Mouse (Mus musculus) adrenal gland, postnatal 0 days (tissue): ENCODE results near the gene Fen1. TPM values are rescaled to one million over a fixed set of nuclear protein-coding genes. Genes with fewer than 3 reads are reported as not detected.

ENCODE experiments used
- microRNA-seq: library from miRNA; unstranded; fragments of <30 nt; microRNA quantifications from one replicate; pipeline ENCODE4, GENCODE M21; 2016; ENCODE audit warnings: borderline replicate concordance; ENCODE audit not compliant: insufficient number of aligned reads
- polyA plus RNA-seq: library from polyadenylated mRNA; unstranded; fragments of >200 nt; fragmentation: Nextera tagmentation; extraction: Ambion mirVana; gene quantifications from 2 replicates; pipeline ENCODE4 v1.2.1, GENCODE M21; 2015

Fen1 gene
- 33.0 and 47.4 TPM in 2 replicates for polyA plus RNA-seq

DNA sequence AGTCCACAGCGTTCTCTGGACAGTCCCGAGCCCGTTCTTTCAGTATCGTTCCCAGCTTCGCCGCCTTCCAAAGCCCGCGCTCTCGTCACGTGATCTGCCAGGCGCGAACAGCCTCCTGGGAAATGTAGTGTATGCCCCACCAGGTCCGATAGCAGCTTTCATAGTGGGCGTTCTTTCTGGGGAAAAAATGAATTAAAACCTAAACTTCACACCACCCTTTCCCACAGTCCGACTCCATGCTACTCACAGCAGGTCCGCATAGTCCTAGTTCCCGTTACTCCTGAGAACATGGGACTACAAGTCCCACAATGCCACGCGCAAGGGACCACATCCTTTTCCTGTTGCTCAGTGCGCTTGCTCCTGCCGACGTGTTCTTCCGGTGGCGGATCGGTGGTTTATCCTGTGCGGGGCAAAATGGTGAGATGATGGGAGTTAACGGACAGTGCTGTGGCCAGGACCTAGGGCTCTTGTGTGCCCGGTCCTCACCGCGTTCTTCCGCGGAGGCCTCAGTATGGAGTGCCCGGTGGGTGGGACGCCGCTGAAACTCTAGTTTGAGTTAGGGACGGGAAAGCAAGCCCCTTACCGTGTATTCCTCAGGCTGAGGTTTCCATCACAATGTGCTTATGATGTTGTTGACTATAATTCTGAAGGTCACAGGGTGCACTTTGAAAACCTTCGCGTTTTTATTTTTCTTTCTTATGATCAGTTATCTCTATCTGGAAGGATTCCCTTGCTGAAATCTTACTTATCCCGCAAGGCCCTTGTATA, at the start of gene Fen1, which contains the start of gene Tmem258:
Gene Fen1 (minus strand): TSS at position 322 of the 768 bp plus-strand sequence.
Gene Tmem258 (plus strand): TSS at position 167 of the 768 bp plus-strand sequence.

DNA sequence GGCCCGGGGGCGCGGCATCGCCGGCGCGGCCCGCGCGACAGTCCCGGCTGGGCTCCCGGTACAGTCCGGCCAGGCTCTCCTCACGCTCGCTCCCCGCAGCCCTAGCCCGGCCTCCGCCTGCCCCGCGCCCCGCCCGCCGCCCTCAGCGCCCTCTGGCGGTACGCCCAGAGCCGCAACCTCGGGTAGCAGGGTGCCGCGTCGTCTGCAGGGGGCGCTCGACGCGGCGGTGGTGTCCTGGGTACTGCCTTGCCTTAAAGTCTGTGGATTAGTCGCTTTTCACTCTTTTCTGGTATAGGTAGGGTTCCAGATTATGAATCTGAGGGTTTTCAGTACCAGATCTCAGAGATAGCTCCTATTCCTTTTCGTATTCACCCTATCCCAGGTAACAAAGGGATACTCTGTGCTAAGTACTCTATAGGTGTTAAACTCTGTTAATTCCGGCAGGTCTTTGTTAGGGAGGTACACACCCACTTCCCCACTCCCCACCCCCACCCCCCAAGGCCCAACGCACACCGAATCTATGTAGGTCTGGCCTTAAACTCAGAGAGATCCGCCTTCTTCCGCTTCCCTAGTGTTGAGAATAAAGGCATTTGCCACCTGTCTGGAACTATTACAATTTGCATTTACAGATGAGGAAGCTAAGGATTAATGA, 36.8 kb upstream of the Fen1 start, which contains the start of gene Myrf:
Gene Myrf (minus strand): TSS at position 95 of the 652 bp plus-strand sequence.

DNA sequence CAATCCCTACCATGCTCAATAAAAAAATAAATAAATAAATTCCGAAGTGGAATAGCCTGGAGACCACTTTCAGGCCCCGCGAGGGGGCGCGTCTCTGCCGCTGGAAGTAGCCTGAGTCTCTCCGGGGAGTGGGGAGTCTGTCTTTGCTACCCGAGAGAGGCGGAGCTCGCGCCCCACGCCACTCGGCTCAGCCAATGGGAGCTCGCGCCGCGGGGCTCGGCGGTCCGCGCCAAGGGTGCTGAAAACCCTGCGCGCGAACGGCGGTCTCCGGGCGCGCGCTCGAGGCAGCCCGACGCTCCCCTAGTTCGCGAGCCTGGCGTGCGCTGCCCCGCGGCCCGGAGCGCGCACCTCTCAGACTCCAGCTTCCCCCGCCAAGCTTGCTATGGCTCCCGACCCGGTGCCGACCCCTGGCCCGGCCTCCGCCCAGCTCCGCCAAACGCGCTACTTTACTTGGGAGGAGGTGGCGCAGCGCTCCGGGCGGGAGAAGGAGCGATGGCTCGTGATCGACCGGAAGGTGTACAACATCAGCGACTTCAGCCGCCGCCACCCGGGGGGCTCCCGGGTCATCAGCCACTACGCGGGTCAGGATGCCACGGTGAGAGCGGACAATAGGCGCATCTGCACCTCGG, 21.2 kb downstream of the Fen1 start, which contains the start of gene Fads1:
Gene Fads1 (plus strand): TSS at position 219 of the 629 bp plus-strand sequence.

Small RNA genes within 50 kb of the gene (microRNA-seq; reads per million reads assigned to microRNA genes)
- 2.8 reads per million for gene Mir6993

Other genes starting within 250 kb of the Fen1 start
- gene Fth1, start 223.6 kb downstream of the Fen1 start, polyA plus RNA-seq, result 2,773 and 3,684 TPM in 2 replicates
- 1.3 and 2.2 TPM in 2 replicates for gene Best1, start 202.5 kb downstream of the Fen1 start, polyA plus RNA-seq
- 25.0 and 25.9 TPM in 2 replicates for gene Rab3il1, start 202.5 kb downstream of the Fen1 start, polyA plus RNA-seq
- 10.0 and 20.0 TPM in 2 replicates for gene Fads3, start 162.6 kb downstream of the Fen1 start, polyA plus RNA-seq
- gene Fads2, start 102.4 kb downstream of the Fen1 start, polyA plus RNA-seq, result 160 and 345 TPM in 2 replicates
- gene Fads1, start 21.3 kb downstream of the Fen1 start, polyA plus RNA-seq, result 81.3 and 126 TPM in 2 replicates
- 538 and 559 TPM in 2 replicates for gene Tmem258, start 155 bp downstream of the Fen1 start, polyA plus RNA-seq
- 3.1 and 4.0 TPM in 2 replicates for gene Myrf, start 36.6 kb upstream of the Fen1 start, polyA plus RNA-seq
- gene Dagla, start 100.7 kb upstream of the Fen1 start, polyA plus RNA-seq, result 1.7 and 2.6 TPM in 2 replicates
- 5.5 and 7.3 TPM in 2 replicates for gene Syt7, start 184.9 kb upstream of the Fen1 start, polyA plus RNA-seq